Comparison of ENCODE assay signal across 16 mouse cellular contexts in the genomic region with DNA sequence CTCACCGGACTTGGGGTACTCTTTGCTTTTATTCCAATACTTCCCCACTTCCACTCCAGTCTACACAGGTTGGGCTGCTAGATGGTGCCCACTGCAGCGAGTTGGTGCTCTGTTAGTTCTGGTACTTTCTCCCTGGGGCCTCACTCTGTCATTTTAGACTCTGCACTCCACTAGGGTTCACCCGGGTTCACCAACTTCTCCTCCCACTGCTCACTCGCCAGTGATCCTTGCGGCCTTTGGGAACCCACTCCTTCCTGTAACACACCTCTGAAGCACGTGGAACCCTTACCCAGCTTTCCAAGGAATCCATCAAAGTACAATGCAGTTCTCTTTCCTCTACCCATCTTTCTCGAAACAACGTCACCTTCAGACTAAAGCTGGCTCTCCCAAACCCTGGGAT.
"Had no signal": no experiment of that assay in that cellular context is flagged by ENCODE, and none has a peak within 500 bp of the region (broad histone marks: within the 10 kb centered on the region; RNA-seq: fewer than 3 reads in every experiment).

No protein-coding gene starts in this region.

- H3K4me1 ChIP-seq: liver, embryonic 15.5 days; stomach, embryonic 15.5 days had no signal

- H3K36me3 ChIP-seq: intestine, embryonic 15.5 days; liver, embryonic 15.5 days; midbrain, embryonic 10.5 days; neural tube, embryonic 13.5 days; stomach, embryonic 15.5 days had no signal

- H3K9me3 ChIP-seq: intestine, embryonic 15.5 days; limb, embryonic 13.5 days; liver, embryonic 15.5 days; midbrain, embryonic 10.5 days; neural tube, embryonic 13.5 days; stomach, embryonic 15.5 days had no signal

- ATAC-seq: intestine, embryonic 15.5 days; lung, postnatal 0 days had no signal

- H3K27ac ChIP-seq: intestine, embryonic 15.5 days; liver, embryonic 15.5 days; midbrain, embryonic 10.5 days; neural tube, embryonic 13.5 days; stomach, embryonic 15.5 days had no signal

- H3K27me3 ChIP-seq: intestine, embryonic 15.5 days; liver, embryonic 15.5 days; neural tube, embryonic 13.5 days; stomach, embryonic 15.5 days had no signal

- H3K4me2 ChIP-seq: intestine, embryonic 15.5 days; limb, embryonic 13.5 days; liver, embryonic 15.5 days; neural tube, embryonic 13.5 days; stomach, embryonic 15.5 days had no signal

- H3K4me3 ChIP-seq: intestine, embryonic 15.5 days; limb, embryonic 13.5 days; liver, embryonic 15.5 days; midbrain, embryonic 10.5 days; neural tube, embryonic 13.5 days; stomach, embryonic 15.5 days had no signal

- H3K9ac ChIP-seq: intestine, embryonic 15.5 days; limb, embryonic 13.5 days; liver, embryonic 15.5 days; neural tube, embryonic 13.5 days; stomach, embryonic 15.5 days had no signal

- DNase-seq: layer of hippocampus, adult 9-11 months; layer of hippocampus, postnatal 36 days; lung, adult 2 months; lung, postnatal 4 days; midbrain, embryonic 14.5 days; retina, postnatal 1 day; right cerebral cortex, postnatal 4 days; thymus, adult 2 months; thymus, postnatal 25 days had no signal
